Mouse (Mus musculus) lung, adult 2 months (tissue): ENCODE measurements at regions not wholly inside any gene's neighbourhood (a gene's known extent, or its start where the extent isn't known, plus 50 kb on each side); places are given as distances from the start of the nearest gene placed in this dataset.
"Not testable (repeated sequence)": the region's sequence is repeated elsewhere in the genome, so short reads cannot be mapped to it uniquely, and the experiment has no call there.

Source experiments
- DNase-seq: peaks from one replicate; pipeline ENCODE4 v3.0.0; 2022
- H3K4me1 ChIP-seq: fragments of 200-500 bp; 2 replicates; pipeline ENCODE4 v1.6.1; 2011; ENCODE audit warnings: low read length; ENCODE audit not compliant: control insufficient read depth, insufficient read depth
- H3K4me3 ChIP-seq: fragments of 200-500 bp; replicated peaks from 2 replicates; pipeline ENCODE3; 2011; ENCODE audit warnings: low read depth, mild to moderate bottlenecking, control low read depth, low read length; ENCODE audit errors: extremely low read depth
- CTCF ChIP-seq: fragments of 200-500 bp; IDR thresholded peaks from 2 replicates; pipeline ENCODE4 v1.5.1; 2011; ENCODE audit warnings: mild to moderate bottlenecking, low read length, control low read depth; ENCODE audit not compliant: insufficient read depth
- POLR2A ChIP-seq: fragments of 200-500 bp; IDR thresholded peaks from 2 replicates; pipeline ENCODE4 v1.6.1; 2011; ENCODE audit warnings: low read depth, mild to moderate bottlenecking, control low read depth, low read length, borderline replicate concordance; ENCODE audit errors: extremely low read depth
- WGBS: fragments of 180-500 bp; shearing (Covaris S2); methylation state at CpG from one replicate; pipeline ENCODE4 v1.1.7; 2018; 5-methylcytosine and 5-hydroxymethylcytosine counted together

GRCm38 (mm10) chr14:84610476-84610875 lies 167.1 kb downstream of the Pcdh17 start:
- TF ChIP-seq CTCF (no peak), POLR2A (no peak)
- no peak overlapping the region for H3K4me3 ChIP-seq
- 82% methylated on average over 1 of the region's 1 CpGs for WGBS
- no peak for DNase-seq
- no peaks in the 10 kb centered on the region for H3K4me1 ChIP-seq

DNA sequence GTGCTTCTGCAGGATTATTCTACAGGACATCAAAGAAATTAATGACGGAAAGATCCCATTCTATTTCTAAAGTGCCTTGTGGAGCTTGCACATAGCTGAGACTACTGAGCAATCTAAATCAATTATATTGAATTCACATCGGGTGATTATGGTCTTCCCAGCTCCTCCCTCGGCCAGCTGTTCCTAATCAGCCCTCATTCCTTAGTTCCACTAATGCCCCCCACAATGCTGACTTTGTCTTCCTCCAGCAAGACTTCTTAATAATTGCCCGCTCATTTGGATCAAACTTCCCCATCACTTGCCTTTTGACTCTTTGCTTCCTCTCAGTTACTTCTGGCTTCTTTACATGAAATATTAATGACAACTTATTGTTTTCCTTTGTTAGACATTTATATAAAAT lies 169.2 kb downstream of the Pcdh17 start:
- WGBS, result 72% methylated on average over 4 of the region's 4 CpGs
- Histone ChIP-seq H3K4me3 (no peak overlapping the region), H3K4me1 (no peaks in the 10 kb centered on the region)
- TF ChIP-seq CTCF (no peak), POLR2A (no peak)
- DNase-seq, result no peak

DNA sequence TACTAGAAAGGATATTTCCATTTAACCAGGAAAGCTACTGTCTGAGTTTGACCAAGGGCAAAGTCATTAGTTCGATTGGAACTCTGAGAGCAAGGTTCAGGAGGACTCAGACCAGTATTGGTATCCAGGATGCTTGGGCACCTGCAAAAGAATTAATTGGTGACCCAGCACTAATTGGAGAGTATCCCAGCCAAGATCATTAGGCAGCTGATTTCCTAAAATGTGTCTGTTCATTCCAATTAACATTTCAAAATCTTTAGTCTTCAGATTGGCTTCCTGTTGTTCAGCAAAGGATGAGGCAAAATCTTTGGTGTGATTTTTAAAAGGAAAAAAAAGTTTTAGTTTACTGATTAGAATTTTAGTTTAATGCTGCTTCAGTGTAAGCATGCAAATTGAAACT lies 201.7 kb downstream of the Pcdh17 start:
- no peak for DNase-seq

GRCm38 (mm10) chr14:84645972-84646577 lies 202.7 kb downstream of the Pcdh17 start:
- H3K4me1 ChIP-seq, result no peaks in the 10 kb centered on the region
- DNase-seq, result no peak
- 63% methylated on average over 3 of the region's 3 CpGs for WGBS
- H3K4me3 ChIP-seq, result no peak overlapping the region
- TF ChIP-seq CTCF (no peak), POLR2A (no peak)

More for the DNA sequence above, 201.7 kb downstream of the Pcdh17 start:
- WGBS, result 60% methylated on average over 1 of the region's 1 CpGs
- Histone ChIP-seq H3K4me1 (no peaks in the 10 kb centered on the region), H3K4me3 (no peak overlapping the region)
- TF ChIP-seq CTCF (no peak), POLR2A (no peak)

DNA sequence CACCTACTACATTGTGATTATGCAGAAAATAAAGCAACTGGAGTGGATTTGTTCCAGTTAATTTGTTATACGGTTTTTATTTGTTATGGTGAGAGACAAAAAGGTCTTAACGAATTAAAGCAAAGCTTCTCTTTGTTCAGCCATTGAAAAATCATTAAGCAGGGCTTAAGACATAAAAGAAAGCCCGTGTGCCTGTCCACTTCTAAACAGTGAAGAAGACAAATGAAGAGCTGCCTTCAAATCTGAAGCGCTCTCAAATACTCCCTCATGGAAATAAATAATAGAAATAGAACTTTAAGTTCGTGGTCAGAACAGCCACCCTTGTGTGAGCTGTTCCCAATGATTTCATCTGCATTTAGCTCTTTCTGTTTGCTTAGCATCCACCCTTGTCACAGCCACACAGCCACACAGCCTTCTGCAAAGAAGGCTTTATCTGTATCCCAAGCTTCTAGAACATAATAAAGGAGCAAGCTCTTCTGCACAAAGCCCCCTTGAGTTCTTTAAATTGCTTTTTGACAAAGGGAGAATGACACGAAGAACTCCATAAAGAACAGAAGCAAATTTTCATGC lies 215.9 kb downstream of the Pcdh17 start:
- 56% methylated on average over 6 of the region's 6 CpGs for WGBS
- no peaks in the 10 kb centered on the region for H3K4me1 ChIP-seq
- H3K4me3 ChIP-seq, result no peak overlapping the region
- TF ChIP-seq CTCF, result no peak
- no peak for TF ChIP-seq POLR2A
- DNase-seq, result no peak

- not testable (repeated sequence) for DNase-seq, H3K4me1 ChIP-seq, H3K4me3 ChIP-seq
- WGBS, result 93% methylated on average over 2 of the region's 2 CpGs
These were observed 224.3 kb downstream of the Pcdh17 start for GRCm38 (mm10) chr14:84667685-84668084.

- Histone ChIP-seq H3K4me1 (no peaks in the 10 kb centered on the region), H3K4me3 (no peak overlapping the region)
- no peak for TF ChIP-seq POLR2A
- no peak for TF ChIP-seq CTCF
- DNase-seq, result no peak
- 69% methylated on average over 7 of the region's 7 CpGs for WGBS
These were observed 228.5 kb downstream of the Pcdh17 start for GRCm38 (mm10) chr14:84671678-84672472.

DNA sequence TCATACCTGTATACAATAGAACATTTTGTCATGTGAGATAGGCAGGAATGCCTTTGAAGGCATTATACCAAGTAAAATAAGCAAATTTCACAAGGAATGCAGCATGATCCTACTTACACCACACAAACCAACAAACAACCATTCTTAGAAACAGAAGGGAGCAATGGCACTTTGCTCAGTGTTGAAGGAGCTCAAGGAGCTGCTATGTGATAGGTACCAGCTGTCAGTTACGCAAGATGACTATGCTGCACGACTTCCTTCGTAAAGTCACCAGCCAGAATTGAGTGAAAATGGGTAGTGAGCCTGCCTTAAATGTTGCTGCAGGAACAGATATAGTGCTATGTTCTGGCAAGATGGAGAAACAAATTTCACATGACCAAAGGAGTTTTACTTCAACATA lies 243.5 kb downstream of the Pcdh17 start:
- Histone ChIP-seq H3K4me3 (no peak overlapping the region), H3K4me1 (no peaks in the 10 kb centered on the region)
- WGBS, result 69% methylated on average over 3 of the region's 3 CpGs
- TF ChIP-seq POLR2A (no peak), CTCF (no peak)
- peak; percentile 3 for DNase-seq

GRCm38 (mm10) chr14:84690810-84691209 lies 247.4 kb downstream of the Pcdh17 start:
- Histone ChIP-seq H3K4me3 (no peak overlapping the region), H3K4me1 (no peaks in the 10 kb centered on the region)
- no peak for TF ChIP-seq POLR2A
- no peak for TF ChIP-seq CTCF
- 82% methylated on average over 3 of the region's 3 CpGs for WGBS
- DNase-seq, result no peak
